Mouse (Mus musculus): Measurements from ENCODE around the gene Gm4792.

- TF ChIP-seq POLR2A (IDR thresholded peaks at IDR 0.05; ENCODE audit: low read depth, low read length) (no peak), CTCF (IDR thresholded peaks at IDR 0.05; ENCODE audit: borderline replicate concordance, insufficient read depth, low read length) (no peak)
Observed at GRCm38 (mm10) chr10:94247748-94248349, 50.7 kb downstream of the Gm4792 start.

Measured in embryonic fibroblast, embryonic 13.5 days (primary cell).